Mouse (Mus musculus) small intestine, adult 2 months (tissue): Measurements from ENCODE around the gene Orm3.

Experiments used
- CTCF ChIP-seq: fragments of 200-500 bp; IDR thresholded peaks from 2 replicates; pipeline ENCODE4 v1.5.1; 2012; ENCODE audit warnings: low read depth, mild to moderate bottlenecking, control low read depth, inconsistent platforms, low read length, moderate library complexity, mixed read lengths; ENCODE audit not compliant: insufficient replicate concordance, insufficient read length; ENCODE audit errors: extremely low read depth
- POLR2A ChIP-seq: fragments of 200-500 bp; IDR thresholded peaks from 2 replicates; pipeline ENCODE4 v1.6.1; 2012; ENCODE audit warnings: low read depth, mild to moderate bottlenecking, control low read depth, inconsistent platforms, low read length, moderate library complexity

DNA sequence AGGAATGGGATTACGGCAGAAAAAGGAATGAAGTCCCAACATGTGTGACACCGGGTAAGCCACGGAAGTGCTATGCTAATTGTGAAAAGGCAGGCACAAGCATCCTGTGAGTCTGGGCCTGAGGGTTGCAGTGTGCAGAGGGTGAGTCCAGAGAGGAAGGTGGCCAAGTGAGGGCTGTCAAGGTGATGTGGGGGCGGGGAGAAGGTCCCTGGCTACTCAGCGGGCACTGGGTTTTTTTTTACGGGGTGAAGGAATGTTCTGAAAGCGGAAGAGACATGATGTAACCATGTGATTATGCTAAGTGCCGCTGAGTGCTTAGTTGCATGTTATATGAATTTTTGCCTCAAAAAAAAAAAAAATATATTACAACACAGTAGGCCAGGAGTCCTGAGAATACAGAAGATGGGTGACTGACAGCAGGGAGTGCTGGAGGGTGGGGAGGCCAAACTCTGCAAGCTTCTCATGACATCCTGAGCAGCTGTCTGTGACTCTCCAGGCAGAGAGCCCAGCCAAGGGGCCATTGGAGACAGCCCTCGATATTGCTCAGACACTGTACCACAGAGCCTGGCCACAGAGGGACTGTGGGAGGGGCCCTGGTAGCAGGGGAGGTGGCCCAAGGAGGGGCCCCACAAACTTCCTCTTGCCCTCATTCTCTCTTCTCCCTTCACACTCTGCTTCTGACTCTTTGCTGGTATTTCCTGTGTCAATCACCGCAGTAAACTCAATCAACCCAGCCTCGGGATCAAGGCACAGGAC lies 43.1 kb downstream of the Orm3 start:
- TF ChIP-seq CTCF = no peak
- no peak for TF ChIP-seq POLR2A
